Mouse (Mus musculus) E14TG2a.4 (cell line): ENCODE data around the gene Cfd.

Experiments
- H3K27me3 ChIP-seq: 2 replicates; pipeline ENCODE4 v1.6.1; 2014; ENCODE audit warnings: low read length, control low read depth; ENCODE audit not compliant: insufficient read depth
- H3K36me3 ChIP-seq: 2 replicates; pipeline ENCODE4 v1.6.1; 2014; ENCODE audit warnings: low read length, control low read depth; ENCODE audit not compliant: insufficient read depth
- H3K4me1 ChIP-seq: replicated peaks from 2 replicates; pipeline ENCODE4 v1.6.1; 2014; ENCODE audit warnings: low read depth, low read length, control low read depth
- H3K4me3 ChIP-seq: replicated peaks from 2 replicates; pipeline ENCODE4 v1.5.1; 2014; ENCODE audit warnings: mild to moderate bottlenecking, low read length
- H3K9me3 ChIP-seq: 2 replicates; pipeline ENCODE4 v1.6.1; 2014; ENCODE audit warnings: low read length, control low read depth
- CTCF ChIP-seq: conservative IDR thresholded peaks from 2 replicates; pipeline ENCODE4 v1.5.1; 2014; ENCODE audit warnings: low read length
- NANOG ChIP-seq: IDR thresholded peaks from 2 replicates; pipeline ENCODE4 v1.6.1; 2014; ENCODE audit warnings: borderline replicate concordance, low read length, mixed read lengths
- POU5F1 ChIP-seq: IDR thresholded peaks from 2 replicates; pipeline ENCODE4 v1.6.1; 2014; ENCODE audit warnings: low read length, borderline replicate concordance

Gene Cfd

DNA sequence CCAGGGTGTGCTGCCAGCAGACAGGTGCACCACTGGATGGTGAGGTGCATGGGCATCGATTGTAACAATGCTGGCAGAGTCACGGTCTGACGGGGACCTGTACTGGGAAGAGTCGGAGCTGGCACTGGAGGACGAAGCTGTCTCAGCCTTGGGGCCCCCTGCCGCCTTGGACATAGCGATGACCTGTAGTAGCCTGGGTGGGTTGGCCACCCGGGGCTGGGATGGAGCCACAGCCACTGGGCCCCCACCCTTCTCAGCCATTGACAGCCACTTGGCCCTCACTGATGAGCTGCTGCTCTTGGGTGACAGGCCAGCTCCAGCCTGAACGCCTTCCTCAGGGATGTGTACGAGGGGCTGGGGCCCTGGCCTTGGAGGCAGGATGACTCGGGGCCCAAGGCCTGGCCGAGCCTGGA, 25.5 kb upstream of the Cfd start:
- Histone ChIP-seq H3K36me3 (peaks cover 54% of the 10 kb centered on the region), H3K4me1 (peaks cover 58% of the 10 kb centered on the region), H3K9me3 (no peaks in the 10 kb centered on the region), H3K4me3 (no peak overlapping the region), H3K27me3 (peaks cover 6% of the 10 kb centered on the region)
- TF ChIP-seq POU5F1: no peak
- TF ChIP-seq CTCF: no peak
- TF ChIP-seq NANOG: no peak

DNA sequence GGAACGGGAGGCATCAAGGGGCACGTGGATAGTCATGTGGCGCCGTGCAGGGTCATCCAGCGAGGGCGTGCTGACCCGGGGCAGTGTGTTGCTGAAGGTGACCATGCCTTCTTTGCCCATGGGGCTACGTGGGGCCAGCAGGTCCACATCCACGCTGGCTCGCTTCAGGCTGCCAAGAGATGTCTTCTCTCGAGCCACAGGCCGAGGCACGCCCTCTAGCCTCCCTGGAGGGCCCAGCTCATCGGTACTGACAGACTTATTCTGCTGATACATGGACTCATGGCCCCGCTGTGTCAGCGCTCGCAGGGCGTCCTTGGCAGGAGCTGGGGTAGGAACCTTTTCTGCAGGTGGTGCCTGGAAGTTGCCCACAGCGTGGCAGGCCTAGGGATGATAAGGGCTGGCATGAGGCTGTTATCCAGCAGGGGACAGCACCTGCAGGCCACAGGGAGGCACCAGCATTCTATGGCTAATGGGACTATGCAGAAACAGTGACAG, 24.8 kb upstream of the Cfd start:
- H3K9me3 ChIP-seq: no peaks in the 10 kb centered on the region
- peaks cover 48% of the 10 kb centered on the region for H3K36me3 ChIP-seq
- peaks cover 51% of the 10 kb centered on the region for H3K4me1 ChIP-seq
- H3K27me3 ChIP-seq: peaks cover 6% of the 10 kb centered on the region
- H3K4me3 ChIP-seq: no peak overlapping the region
- no peak for TF ChIP-seq POU5F1
- no peak for TF ChIP-seq NANOG
- no peak for TF ChIP-seq CTCF

DNA sequence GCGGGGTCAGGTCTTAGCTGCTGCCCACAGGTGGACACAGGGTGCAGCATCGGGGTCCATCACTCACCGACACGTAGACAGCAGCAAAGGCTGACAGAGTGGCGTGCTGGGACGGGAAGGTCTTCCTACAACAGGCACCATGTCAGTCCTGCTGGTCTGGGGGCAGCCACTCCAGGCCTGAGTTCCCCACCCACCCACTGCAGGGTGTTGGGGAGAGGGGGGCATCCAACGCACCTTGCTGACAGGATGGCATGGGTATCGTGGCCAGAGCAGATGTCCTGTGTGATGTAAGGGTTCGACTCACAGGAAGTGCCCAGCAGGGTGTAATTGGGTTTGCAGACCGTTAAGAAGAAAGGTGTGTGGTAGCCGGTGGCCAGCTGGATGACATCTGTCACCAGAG, 24.1 kb upstream of the Cfd start:
- Histone ChIP-seq H3K9me3 (no peaks in the 10 kb centered on the region), H3K27me3 (peaks cover 10% of the 10 kb centered on the region), H3K4me1 (peaks cover 45% of the 10 kb centered on the region), H3K36me3 (peaks cover 40% of the 10 kb centered on the region), H3K4me3 (no peak overlapping the region)
- no peak for TF ChIP-seq NANOG
- TF ChIP-seq CTCF: no peak
- TF ChIP-seq POU5F1: no peak

DNA sequence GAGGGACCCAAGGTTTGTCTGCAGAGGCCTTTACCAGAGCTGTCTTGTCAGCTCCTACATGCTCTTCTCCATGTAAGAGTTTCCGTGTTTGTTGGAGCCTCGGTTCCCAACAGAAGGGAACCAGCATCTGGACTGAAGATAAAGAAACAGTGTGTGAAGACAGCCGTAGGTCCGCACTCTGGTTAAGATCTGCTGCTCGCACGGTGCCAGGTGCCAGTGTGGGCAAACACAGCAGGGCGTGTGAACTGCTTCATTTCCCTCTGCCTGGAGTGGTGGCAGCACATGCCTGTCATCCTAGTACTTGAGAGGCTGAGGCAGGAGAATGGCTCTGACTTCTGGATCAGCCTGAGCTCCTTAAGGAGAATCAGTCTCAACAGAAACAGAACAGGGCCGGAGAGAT, 18.8 kb upstream of the Cfd start:
- H3K36me3 ChIP-seq: no peaks in the 10 kb centered on the region
- H3K9me3 ChIP-seq: peaks cover 6% of the 10 kb centered on the region; the same call in 1 of the 2 replicates
- H3K4me3 ChIP-seq: no peak overlapping the region
- peaks cover 50% of the 10 kb centered on the region for H3K27me3 ChIP-seq
- H3K4me1 ChIP-seq: peaks cover 36% of the 10 kb centered on the region
- TF ChIP-seq POU5F1: no peak
- no peak for TF ChIP-seq NANOG
- TF ChIP-seq CTCF: no peak

DNA sequence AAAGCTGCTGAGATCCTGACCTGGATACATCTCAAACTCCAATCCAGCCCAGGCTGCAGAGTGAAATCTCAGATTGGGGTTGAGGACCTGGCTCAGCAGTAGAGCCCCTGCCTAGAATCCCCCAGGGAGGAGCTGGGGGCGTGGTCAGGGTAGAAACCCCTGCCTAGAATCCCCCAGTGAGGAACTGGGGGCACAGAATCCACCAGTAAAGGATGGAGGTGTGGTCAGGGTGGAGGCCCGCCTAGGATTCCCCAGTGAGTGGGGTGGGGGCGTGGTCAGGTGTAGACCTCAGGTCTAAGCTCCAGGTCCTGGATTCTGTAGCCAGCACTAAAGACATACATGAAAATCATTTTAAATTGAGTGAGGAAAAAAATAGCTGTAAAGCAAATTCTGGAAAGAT, 17.8 kb upstream of the Cfd start:
- TF ChIP-seq CTCF (no peak), NANOG (no peak), POU5F1 (no peak)
- H3K36me3 ChIP-seq: no peaks in the 10 kb centered on the region
- H3K27me3 ChIP-seq: peaks cover 59% of the 10 kb centered on the region
- peaks cover 9% of the 10 kb centered on the region; the same call in 1 of the 2 replicates for H3K9me3 ChIP-seq
- peaks cover 38% of the 10 kb centered on the region for H3K4me1 ChIP-seq
- peak overlapping the region; percentile 10; the same call in 1 of the 2 replicates for H3K4me3 ChIP-seq

DNA sequence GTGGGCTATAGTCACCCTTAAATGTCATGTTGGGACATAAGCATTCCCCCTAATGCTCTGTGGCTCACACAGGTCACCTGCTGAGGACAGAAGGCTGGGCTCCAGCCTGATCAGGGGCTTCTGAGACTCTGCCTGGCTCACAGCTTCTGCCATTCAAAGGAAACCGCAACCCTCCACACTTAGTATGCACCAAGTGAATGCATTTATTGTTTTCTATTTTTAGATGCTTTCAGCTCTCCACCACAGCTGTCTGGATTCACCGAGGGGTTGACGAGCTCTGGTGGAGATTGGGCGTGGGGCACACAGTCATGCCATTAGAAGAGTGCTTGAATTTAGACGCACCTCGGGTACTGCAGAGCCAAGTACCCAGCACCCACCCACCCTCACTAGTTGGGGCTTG, 17.3 kb upstream of the Cfd start:
- Histone ChIP-seq H3K4me3 (peak overlapping the region; percentile 80; the same call in 1 of the 2 replicates), H3K36me3 (no peaks in the 10 kb centered on the region), H3K9me3 (peaks cover 9% of the 10 kb centered on the region; the same call in 1 of the 2 replicates), H3K27me3 (peaks cover 61% of the 10 kb centered on the region), H3K4me1 (peaks cover 42% of the 10 kb centered on the region)
- TF ChIP-seq POU5F1 (no peak), CTCF (no peak), NANOG (no peak)

DNA sequence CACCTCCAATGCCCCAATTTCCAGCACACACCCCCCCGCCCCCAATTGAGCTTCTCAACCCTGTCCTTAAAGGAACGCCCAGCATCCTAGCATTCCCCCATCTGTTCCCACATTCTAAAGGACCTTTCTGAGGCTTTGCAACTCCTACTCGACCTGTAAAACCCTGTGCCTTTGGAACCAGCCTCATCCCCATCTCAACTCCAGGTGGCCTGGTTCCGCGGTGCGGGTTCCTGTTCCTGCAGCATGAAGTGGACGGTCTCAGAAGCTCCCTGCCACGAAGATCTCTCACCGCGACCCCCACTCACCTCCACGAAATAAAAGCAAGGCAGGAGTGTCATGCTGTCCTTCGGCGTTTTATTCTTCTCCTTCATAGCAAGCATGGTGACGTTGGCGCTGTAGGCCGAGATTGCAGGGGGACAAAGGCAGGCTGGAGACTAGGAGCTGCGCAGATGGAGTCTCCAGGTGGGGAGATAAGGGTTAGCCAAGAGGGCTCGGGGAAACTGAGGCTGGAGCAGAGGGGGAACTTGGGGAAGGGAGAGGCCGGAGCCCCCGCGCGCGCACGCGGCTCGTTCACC, 16.9 kb upstream of the Cfd start:
- H3K36me3 ChIP-seq: no peaks in the 10 kb centered on the region
- H3K4me3 ChIP-seq: peak overlapping the region; percentile 80
- peaks cover 9% of the 10 kb centered on the region; the same call in 1 of the 2 replicates for H3K9me3 ChIP-seq
- H3K4me1 ChIP-seq: peaks cover 44% of the 10 kb centered on the region
- H3K27me3 ChIP-seq: peaks cover 65% of the 10 kb centered on the region
- TF ChIP-seq NANOG (no peak), CTCF (no peak), POU5F1 (no peak)

DNA sequence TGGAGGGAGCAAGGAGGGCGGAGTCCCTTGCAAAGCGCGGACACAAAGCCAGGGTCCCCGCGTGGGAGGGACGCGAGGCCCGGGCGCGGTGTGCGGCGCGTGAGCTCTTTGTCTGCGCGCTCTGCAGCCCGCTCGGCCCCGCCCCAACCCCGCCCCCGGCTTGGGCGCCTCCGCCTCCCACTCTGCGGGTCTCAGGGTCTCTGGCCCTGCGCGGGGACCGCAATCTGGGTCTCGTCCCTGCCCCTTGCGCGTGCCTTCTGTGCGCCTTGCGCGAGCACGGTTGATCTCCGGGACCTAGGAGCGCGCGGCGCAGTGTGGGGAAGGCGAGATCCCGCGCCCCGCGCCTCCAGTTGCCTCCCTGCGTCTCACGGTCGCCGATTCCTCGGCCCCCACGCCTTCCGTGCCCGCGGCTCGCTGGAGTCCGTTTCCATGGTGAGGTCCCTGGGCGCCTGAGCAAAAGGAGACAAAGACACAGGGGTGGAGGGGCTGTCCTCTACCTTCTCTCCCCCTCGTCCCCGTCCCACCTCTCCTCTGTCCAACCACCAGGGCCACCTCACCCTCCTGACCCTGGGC, 16.3 kb upstream of the Cfd start, which contains the start of the genes Prtn3 and Plppr3:
Prtn3 (plus strand) TSS at position 187 of the 573 bp plus-strand sequence.
Plppr3 (minus strand) TSS at position 345 of the 573 bp plus-strand sequence.
- TF ChIP-seq CTCF: no peak
- H3K9me3 ChIP-seq: peaks cover 9% of the 10 kb centered on the region; the same call in 1 of the 2 replicates
- peak within 1 kb of the TSS; percentile 80 for H3K4me3 ChIP-seq
- peaks cover 63% of the 10 kb centered on the region for H3K27me3 ChIP-seq
- H3K36me3 ChIP-seq: no peaks in the 10 kb centered on the region
- peaks cover 45% of the 10 kb centered on the region for H3K4me1 ChIP-seq
